Mouse (Mus musculus): Measurements from ENCODE around the gene AI464131. TPM values are rescaled to one million over a fixed set of nuclear protein-coding genes. Genes with fewer than 3 reads are reported as not detected.

AI464131 gene
- polyA plus RNA-seq, 2 experiments, result 0.44 to 0.62 TPM

- TF ChIP-seq EP300 (IDR thresholded peaks at IDR 0.05; ENCODE audit: low read depth) (no peak), CTCF (IDR thresholded peaks at IDR 0.05; ENCODE audit: low read depth) (no peak)
- Histone ChIP-seq H3K27ac (no peak overlapping the region), H3K4me2 (ENCODE audit: low read depth) (no peak overlapping the region), H3K4me1 (replicated peaks; ENCODE audit: control insufficient read depth in 2 of 2, insufficient read depth in 2 of 2, low read length in 1 of 2) (no peaks in the 10 kb centered on the region), H3K36me3 (replicated peaks; ENCODE audit: control insufficient read depth, insufficient read depth, low read depth) (no peaks in the 10 kb centered on the region), H3K27me3 (ENCODE audit: control insufficient read depth, insufficient read depth, low read length) (no peaks in the 10 kb centered on the region), H3K9me3 (ENCODE audit: control insufficient read depth, low read length) (no peaks in the 10 kb centered on the region), H3K4me3 (ENCODE audit: insufficient read depth in 1 of 2, low read depth in 2 of 2, low read length in 2 of 2) (no peak overlapping the region), H3K9ac (replicated peaks) (no peak overlapping the region)
- peak; percentile 26; the same call in 1 of the 2 replicates for ATAC-seq (ENCODE audit: insufficient read depth)
- WGBS (ENCODE audit: insufficient replicate concordance), result 49% methylated on average over 9 of the region's 9 CpGs
- DNase-seq (ENCODE audit: low read depth in 3 of 3, low spot score in 3 of 3), result no peak
Observed at GRCm38 (mm10) chr4:41524829-41525228, 22.0 kb upstream of the AI464131 start.

- no peaks in the 10 kb centered on the region for H3K4me1 ChIP-seq (replicated peaks; ENCODE audit: control insufficient read depth in 2 of 2, insufficient read depth in 2 of 2, low read length in 1 of 2)
- H3K4me2 ChIP-seq (ENCODE audit: low read depth), result no peak overlapping the region
- H3K9ac ChIP-seq (replicated peaks), result no peak overlapping the region
- no peak for TF ChIP-seq EP300 (IDR thresholded peaks at IDR 0.05; ENCODE audit: low read depth)
- no peak for TF ChIP-seq CTCF (IDR thresholded peaks at IDR 0.05; ENCODE audit: low read depth)
- 62% methylated on average over 7 of the region's 7 CpGs for WGBS (ENCODE audit: insufficient replicate concordance)
- DNase-seq (ENCODE audit: low read depth in 3 of 3, low spot score in 3 of 3), result no peak
- no peaks in the 10 kb centered on the region for H3K36me3 ChIP-seq (replicated peaks; ENCODE audit: control insufficient read depth, insufficient read depth, low read depth)
- no peaks in the 10 kb centered on the region for H3K27me3 ChIP-seq (ENCODE audit: control insufficient read depth, insufficient read depth, low read length)
- no peak overlapping the region for H3K27ac ChIP-seq
- H3K4me3 ChIP-seq (ENCODE audit: insufficient read depth in 1 of 2, low read depth in 2 of 2, low read length in 2 of 2), result no peak overlapping the region
- no peaks in the 10 kb centered on the region for H3K9me3 ChIP-seq (ENCODE audit: control insufficient read depth, low read length)
- ATAC-seq (ENCODE audit: insufficient read depth), result no peak
Observed at GRCm38 (mm10) chr4:41523839-41524238, 21.0 kb upstream of the AI464131 start.

GRCm38 (mm10) chr4:41522788-41523187, 19.9 kb upstream of the AI464131 start:
- H3K36me3 ChIP-seq (replicated peaks; ENCODE audit: control insufficient read depth, insufficient read depth, low read depth), result no peaks in the 10 kb centered on the region
- TF ChIP-seq EP300 (IDR thresholded peaks at IDR 0.05; ENCODE audit: low read depth) (no peak), CTCF (IDR thresholded peaks at IDR 0.05; ENCODE audit: low read depth) (peak; percentile 71)
- no peak overlapping the region for H3K9ac ChIP-seq (replicated peaks)
- H3K27ac ChIP-seq, result no peak overlapping the region
- H3K4me1 ChIP-seq (replicated peaks; ENCODE audit: control insufficient read depth in 2 of 2, insufficient read depth in 2 of 2, low read length in 1 of 2), result no peaks in the 10 kb centered on the region
- WGBS (ENCODE audit: insufficient replicate concordance), result 29% methylated on average over 5 of the region's 5 CpGs
- ATAC-seq (ENCODE audit: insufficient read depth) (no peak), DNase-seq (ENCODE audit: low read depth in 3 of 3, low spot score in 3 of 3) (no peak)
- no peaks in the 10 kb centered on the region for H3K9me3 ChIP-seq (ENCODE audit: control insufficient read depth, low read length)
- H3K27me3 ChIP-seq (ENCODE audit: control insufficient read depth, insufficient read depth, low read length), result no peaks in the 10 kb centered on the region
- H3K4me2 ChIP-seq (ENCODE audit: low read depth), result no peak overlapping the region
- H3K4me3 ChIP-seq (ENCODE audit: insufficient read depth in 1 of 2, low read depth in 2 of 2, low read length in 2 of 2), result no peak overlapping the region

GRCm38 (mm10) chr4:41522136-41522535, 19.3 kb upstream of the AI464131 start:
- Histone ChIP-seq H3K36me3 (replicated peaks; ENCODE audit: control insufficient read depth, insufficient read depth, low read depth) (no peaks in the 10 kb centered on the region), H3K9me3 (ENCODE audit: control insufficient read depth, low read length) (no peaks in the 10 kb centered on the region), H3K4me3 (ENCODE audit: insufficient read depth in 1 of 2, low read depth in 2 of 2, low read length in 2 of 2) (no peak overlapping the region), H3K4me1 (replicated peaks; ENCODE audit: control insufficient read depth in 2 of 2, insufficient read depth in 2 of 2, low read length in 1 of 2) (no peaks in the 10 kb centered on the region), H3K27ac (no peak overlapping the region), H3K4me2 (ENCODE audit: low read depth) (no peak overlapping the region), H3K27me3 (ENCODE audit: control insufficient read depth, insufficient read depth, low read length) (no peaks in the 10 kb centered on the region), H3K9ac (replicated peaks) (no peak overlapping the region)
- 70% methylated on average over 6 of the region's 6 CpGs for WGBS (ENCODE audit: insufficient replicate concordance)
- DNase-seq (ENCODE audit: low read depth in 3 of 3, low spot score in 3 of 3) (no peak), ATAC-seq (ENCODE audit: insufficient read depth) (no peak)
- TF ChIP-seq EP300 (IDR thresholded peaks at IDR 0.05; ENCODE audit: low read depth) (no peak), CTCF (IDR thresholded peaks at IDR 0.05; ENCODE audit: low read depth) (no peak)

GRCm38 (mm10) chr4:41520641-41521040, 17.8 kb upstream of the AI464131 start:
- DNase-seq (ENCODE audit: low read depth in 3 of 3, low spot score in 3 of 3) (no peak), ATAC-seq (ENCODE audit: insufficient read depth) (no peak)
- no peak overlapping the region for H3K27ac ChIP-seq
- H3K9ac ChIP-seq (replicated peaks), result no peak overlapping the region
- 47% methylated on average over 14 of the region's 14 CpGs for WGBS (ENCODE audit: insufficient replicate concordance)
- H3K27me3 ChIP-seq (ENCODE audit: control insufficient read depth, insufficient read depth, low read length), result no peaks in the 10 kb centered on the region
- no peaks in the 10 kb centered on the region for H3K36me3 ChIP-seq (replicated peaks; ENCODE audit: control insufficient read depth, insufficient read depth, low read depth)
- no peaks in the 10 kb centered on the region for H3K9me3 ChIP-seq (ENCODE audit: control insufficient read depth, low read length)
- no peak overlapping the region for H3K4me3 ChIP-seq (ENCODE audit: insufficient read depth in 1 of 2, low read depth in 2 of 2, low read length in 2 of 2)
- TF ChIP-seq CTCF (IDR thresholded peaks at IDR 0.05; ENCODE audit: low read depth) (no peak), EP300 (IDR thresholded peaks at IDR 0.05; ENCODE audit: low read depth) (no peak)
- H3K4me2 ChIP-seq (ENCODE audit: low read depth), result no peak overlapping the region
- no peaks in the 10 kb centered on the region for H3K4me1 ChIP-seq (replicated peaks; ENCODE audit: control insufficient read depth in 2 of 2, insufficient read depth in 2 of 2, low read length in 1 of 2)

All from liver, embryonic 14.5 days (tissue).